Mouse (Mus musculus) heart, postnatal 0 days (tissue): Measurements from ENCODE around the gene Spem1. TPM values are rescaled to one million over a fixed set of nuclear protein-coding genes. Genes with fewer than 3 reads are reported as not detected.

Source experiments
- ATAC-seq: fragments of 200-750 bp; cut with Nextera tagmentation; 2 replicates; pipeline ENCODE4 v1.8.0; 2017; ENCODE audit warnings: low read depth, moderate number of reproducible peaks, moderate library complexity; ENCODE audit not compliant: insufficient read depth
- DNase-seq: peaks from one replicate; pipeline ENCODE4 v3.0.0-alpha.2; 2016; ENCODE audit warnings: low spot score
- H3K27ac ChIP-seq: fragments of 300-500 bp; sonication (generic); 2 replicates; pipeline ENCODE4 v1.5.1; 2014; ENCODE audit warnings: low read depth, mild to moderate bottlenecking
- H3K27me3 ChIP-seq: fragments of 300-500 bp; sonication (generic); 2 replicates; pipeline ENCODE4 v1.6.1; 2014; ENCODE audit warnings: low read length, mixed read lengths; ENCODE audit not compliant: control insufficient read depth, insufficient read depth
- H3K36me3 ChIP-seq: fragments of 300-500 bp; sonication (generic); replicated peaks from 2 replicates; pipeline ENCODE4 v1.6.1; 2014; ENCODE audit warnings: low read length, mixed read lengths; ENCODE audit not compliant: control insufficient read depth, insufficient read depth
- H3K4me1 ChIP-seq: fragments of 300-500 bp; sonication (generic); 2 replicates; pipeline ENCODE4 v1.6.1; 2014; ENCODE audit warnings: antibody characterized with exemption; ENCODE audit not compliant: control insufficient read depth, insufficient read depth
- H3K4me2 ChIP-seq: fragments of 300-500 bp; sonication (generic); 2 replicates; pipeline ENCODE4 v1.6.1; 2014; ENCODE audit warnings: low read depth, mild to moderate bottlenecking, low read length, moderate library complexity
- H3K4me3 ChIP-seq: fragments of 300-500 bp; sonication (generic); 2 replicates; pipeline ENCODE4 v1.5.1; 2014; ENCODE audit warnings: low read depth, low read length
- H3K9ac ChIP-seq: fragments of 300-500 bp; sonication (generic); replicated peaks from 2 replicates; pipeline ENCODE4 v1.6.1; 2014; ENCODE audit warnings: low read depth, low read length, mixed read lengths
- H3K9me3 ChIP-seq: fragments of 300-500 bp; sonication (generic); replicated peaks from 2 replicates; pipeline ENCODE4 v1.6.1; 2016; ENCODE audit warnings: low read length; ENCODE audit not compliant: control insufficient read depth
- CTCF ChIP-seq: IDR thresholded peaks from 2 replicates; pipeline ENCODE4 v1.5.1; 2016; ENCODE audit warnings: antibody characterized with exemption, control low read depth, low read depth
- EP300 ChIP-seq: IDR thresholded peaks from 2 replicates; pipeline ENCODE4 v1.6.1; 2016; ENCODE audit warnings: antibody characterized with exemption, low read depth
- whole genome bisulfite sequencing: fragments of 180-500 bp; shearing (Covaris S2); extraction: QIAGEN DNeasy Blood & Tissue Kit; methylation state at CpG from one replicate; pipeline ENCODE4 v1.1.7; 2014; 5-methylcytosine and 5-hydroxymethylcytosine counted together
- polyA plus RNA-seq: library from polyadenylated mRNA; unstranded; fragments of >200 nt; fragmentation: Nextera tagmentation; extraction: Ambion mirVana; gene quantifications from 2 replicates; pipeline ENCODE4 v1.2.1, GENCODE M21; 2015
- total RNA-seq: library from RNA; depleted of rRNA; stranded (reverse); fragments of >200 nt; gene quantifications from 2 replicates; pipeline ENCODE4 v1.2.3, GENCODE M21; 2014; ENCODE audit warnings: low replicate concordance

Gene Spem1
- total and polyA plus RNA-seq, 2 experiments from 2014 or later: not detected

GRCm38 (mm10) chr11:69795983-69796435 is 26.0 kb downstream of the Spem1 start:
- 0 out of 2 replicates have a peak, but pooled peaks cover 5% of the 10 kb centered on the region for H3K27me3 ChIP-seq
- peaks cover 18% of the 10 kb centered on the region; the same call in 1 of the 2 replicates for H3K4me1 ChIP-seq
- WGBS: 4% methylated on average over 13 of the region's 13 CpGs
- no peak overlapping the region for H3K27ac ChIP-seq
- ATAC-seq: no peak
- peak overlapping the region; percentile 54 for H3K4me3 ChIP-seq
- no peaks in the 10 kb centered on the region for H3K36me3 ChIP-seq
- peak overlapping the region; percentile 85 for H3K4me2 ChIP-seq
- no peak for TF ChIP-seq EP300
- no peak for TF ChIP-seq CTCF
- no peak for DNase-seq
- peak overlapping the region; percentile 47; the same call in 1 of the 2 replicates for H3K9ac ChIP-seq
- no peaks in the 10 kb centered on the region for H3K9me3 ChIP-seq

GRCm38 (mm10) chr11:69795168-69795982 is 26.6 kb downstream of the Spem1 start, which contains the start of gene Chrnb1:
Gene Chrnb1, minus strand, starts transcription at chr11:69795943.
- 2% methylated on average over 52 of the region's 52 CpGs for WGBS
- H3K9me3 ChIP-seq: no peaks in the 10 kb centered on the region
- no peaks in the 10 kb centered on the region for H3K36me3 ChIP-seq
- peak within 1 kb of the TSS; percentile 54 for H3K4me3 ChIP-seq
- H3K27ac ChIP-seq: 0 out of 2 replicates have a peak within 1 kb of the TSS, but pooled peaks have one; percentile 3
- DNase-seq: peak; percentile 98
- H3K27me3 ChIP-seq: 0 out of 2 replicates have a peak, but pooled peaks cover 5% of the 10 kb centered on the region
- TF ChIP-seq EP300: no peak
- H3K4me1 ChIP-seq: peaks cover 12% of the 10 kb centered on the region; the same call in 1 of the 2 replicates
- peak within 1 kb of the TSS; percentile 85 for H3K4me2 ChIP-seq
- peak; percentile 97 for ATAC-seq
- peak within 1 kb of the TSS; percentile 47 for H3K9ac ChIP-seq

GRCm38 (mm10) chr11:69793429-69793828 is 28.6 kb downstream of the Spem1 start:
- no peak for ATAC-seq

GRCm38 (mm10) chr11:69791420-69791819 is 30.6 kb downstream of the Spem1 start:
- WGBS: 57% methylated on average over 5 of the region's 5 CpGs
- H3K9me3 ChIP-seq: no peaks in the 10 kb centered on the region
- H3K27ac ChIP-seq: no peak overlapping the region
- H3K36me3 ChIP-seq: no peaks in the 10 kb centered on the region
- H3K4me1 ChIP-seq: no peaks in the 10 kb centered on the region; the same call in 1 of the 2 replicates
- no peak overlapping the region for H3K4me3 ChIP-seq
- H3K27me3 ChIP-seq: no peaks in the 10 kb centered on the region
- TF ChIP-seq CTCF: no peak
- no peak for TF ChIP-seq EP300
- H3K4me2 ChIP-seq: no peak overlapping the region
- H3K9ac ChIP-seq: no peak overlapping the region
- no peak for ATAC-seq
- no peak for DNase-seq

More at GRCm38 (mm10) chr11:69793429-69793828, 28.6 kb downstream of the Spem1 start:
- TF ChIP-seq CTCF (no peak), EP300 (no peak)
- no peak overlapping the region for H3K4me3 ChIP-seq
- H3K27me3 ChIP-seq: 0 out of 2 replicates have a peak, but pooled peaks cover 5% of the 10 kb centered on the region
- H3K9ac ChIP-seq: no peak overlapping the region
- H3K9me3 ChIP-seq: no peaks in the 10 kb centered on the region
- no peaks in the 10 kb centered on the region for H3K36me3 ChIP-seq
- H3K4me2 ChIP-seq: no peak overlapping the region
- no peak for DNase-seq
- H3K4me1 ChIP-seq: no peaks in the 10 kb centered on the region; the same call in 1 of the 2 replicates
- no peak overlapping the region for H3K27ac ChIP-seq
- WGBS: 65% methylated on average over 5 of the region's 5 CpGs

GRCm38 (mm10) chr11:69789431-69789830 is 32.5 kb downstream of the Spem1 start:
- Histone ChIP-seq H3K27ac (no peak overlapping the region), H3K9ac (no peak overlapping the region), H3K27me3 (no peaks in the 10 kb centered on the region), H3K4me3 (no peak overlapping the region), H3K4me1 (peaks cover 6% of the 10 kb centered on the region; the same call in 1 of the 2 replicates), H3K4me2 (no peak overlapping the region), H3K9me3 (no peaks in the 10 kb centered on the region), H3K36me3 (no peaks in the 10 kb centered on the region)
- TF ChIP-seq CTCF (no peak), EP300 (no peak)
- ATAC-seq (0 out of 2 replicates have a peak, but pooled peaks have one; percentile 25), DNase-seq (no peak)
- 48% methylated on average over 5 of the region's 5 CpGs for WGBS
